Mouse (Mus musculus): Measurements from ENCODE around the gene Adgrg6. TPM values are rescaled to one million over a fixed set of nuclear protein-coding genes. Genes with fewer than 3 reads are reported as not detected.

Adgrg6 gene
- polyA plus RNA-seq, 1 experiment, result 1.9 TPM

- Histone ChIP-seq H3K4me3 (ENCODE audit: insufficient read depth, low read length) (no peak overlapping the region), H3K4me1 (ENCODE audit: control insufficient read depth, insufficient read depth, low read length) (no peaks in the 10 kb centered on the region)
- no peak for TF ChIP-seq POLR2A (IDR thresholded peaks at IDR 0.05; ENCODE audit: extremely low read depth, insufficient read depth, low read length)
- peak; percentile 5; the same call in 1 of the 2 replicates for TF ChIP-seq CTCF (IDR thresholded peaks at IDR 0.05; ENCODE audit: extremely low read depth, insufficient read depth, low read length)
Observed at GRCm38 (mm10) chr10:14450073-14450472, 95.4 kb downstream of the Adgrg6 start.

GRCm38 (mm10) chr10:14445590-14446291 lies 99.7 kb downstream of the Adgrg6 start:
- H3K4me1 ChIP-seq (ENCODE audit: control insufficient read depth, insufficient read depth, low read length), result no peaks in the 10 kb centered on the region
- TF ChIP-seq POLR2A (IDR thresholded peaks at IDR 0.05; ENCODE audit: extremely low read depth, insufficient read depth, low read length) (no peak), CTCF (IDR thresholded peaks at IDR 0.05; ENCODE audit: extremely low read depth, insufficient read depth, low read length) (no peak)
- H3K27ac ChIP-seq (ENCODE audit: insufficient read depth, low read length), result no peak overlapping the region
- no peak overlapping the region for H3K4me3 ChIP-seq (ENCODE audit: insufficient read depth, low read length)

More at GRCm38 (mm10) chr10:14450073-14450472, 95.4 kb downstream of the Adgrg6 start:
- H3K27ac ChIP-seq (ENCODE audit: insufficient read depth, low read length), result no peak overlapping the region

- TF ChIP-seq CTCF (IDR thresholded peaks at IDR 0.05; ENCODE audit: extremely low read depth, insufficient read depth, low read length) (no peak), POLR2A (IDR thresholded peaks at IDR 0.05; ENCODE audit: extremely low read depth, insufficient read depth, low read length) (no peak)
- no peak overlapping the region for H3K27ac ChIP-seq (ENCODE audit: insufficient read depth, low read length)
- no peak overlapping the region for H3K4me3 ChIP-seq (ENCODE audit: insufficient read depth, low read length)
- H3K4me1 ChIP-seq (ENCODE audit: control insufficient read depth, insufficient read depth, low read length), result no peaks in the 10 kb centered on the region
Observed at GRCm38 (mm10) chr10:14440860-14441579, 104.4 kb downstream of the Adgrg6 start.

- Histone ChIP-seq H3K27ac (ENCODE audit: insufficient read depth, low read length) (no peak overlapping the region), H3K4me3 (ENCODE audit: insufficient read depth, low read length) (no peak overlapping the region), H3K4me1 (ENCODE audit: control insufficient read depth, insufficient read depth, low read length) (no peaks in the 10 kb centered on the region)
- no peak for TF ChIP-seq CTCF (IDR thresholded peaks at IDR 0.05; ENCODE audit: extremely low read depth, insufficient read depth, low read length)
- TF ChIP-seq POLR2A (IDR thresholded peaks at IDR 0.05; ENCODE audit: extremely low read depth, insufficient read depth, low read length), result no peak
Observed at GRCm38 (mm10) chr10:14404070-14404469, 141.4 kb downstream of the Adgrg6 start.

- Histone ChIP-seq H3K4me1 (ENCODE audit: control insufficient read depth, insufficient read depth, low read length) (no peaks in the 10 kb centered on the region), H3K4me3 (ENCODE audit: insufficient read depth, low read length) (no peak overlapping the region), H3K27ac (ENCODE audit: insufficient read depth, low read length) (no peak overlapping the region)
- no peak for TF ChIP-seq POLR2A (IDR thresholded peaks at IDR 0.05; ENCODE audit: extremely low read depth, insufficient read depth, low read length)
- no peak for TF ChIP-seq CTCF (IDR thresholded peaks at IDR 0.05; ENCODE audit: extremely low read depth, insufficient read depth, low read length)
Observed at GRCm38 (mm10) chr10:14401744-14402143, 143.7 kb downstream of the Adgrg6 start.

GRCm38 (mm10) chr10:14391025-14391639 lies 154.3 kb downstream of the Adgrg6 start:
- no peak overlapping the region for H3K4me3 ChIP-seq (ENCODE audit: insufficient read depth, low read length)
- no peak for TF ChIP-seq POLR2A (IDR thresholded peaks at IDR 0.05; ENCODE audit: extremely low read depth, insufficient read depth, low read length)
- TF ChIP-seq CTCF (IDR thresholded peaks at IDR 0.05; ENCODE audit: extremely low read depth, insufficient read depth, low read length), result peak; percentile 87
- no peaks in the 10 kb centered on the region for H3K4me1 ChIP-seq (ENCODE audit: control insufficient read depth, insufficient read depth, low read length)
- H3K27ac ChIP-seq (ENCODE audit: insufficient read depth, low read length), result no peak overlapping the region

- H3K4me3 ChIP-seq (ENCODE audit: insufficient read depth, low read length), result no peak overlapping the region
- no peak overlapping the region for H3K27ac ChIP-seq (ENCODE audit: insufficient read depth, low read length)
- TF ChIP-seq POLR2A (IDR thresholded peaks at IDR 0.05; ENCODE audit: extremely low read depth, insufficient read depth, low read length), result no peak
- TF ChIP-seq CTCF (IDR thresholded peaks at IDR 0.05; ENCODE audit: extremely low read depth, insufficient read depth, low read length), result no peak
- no peaks in the 10 kb centered on the region; the same call in 1 of the 2 replicates for H3K4me1 ChIP-seq (ENCODE audit: control insufficient read depth, insufficient read depth, low read length)
Observed at GRCm38 (mm10) chr10:14385574-14385973, 159.9 kb downstream of the Adgrg6 start.

GRCm38 (mm10) chr10:14365065-14365589 lies 180.3 kb downstream of the Adgrg6 start:
- TF ChIP-seq POLR2A (IDR thresholded peaks at IDR 0.05; ENCODE audit: extremely low read depth, insufficient read depth, low read length) (no peak), CTCF (IDR thresholded peaks at IDR 0.05; ENCODE audit: extremely low read depth, insufficient read depth, low read length) (no peak)
- no peaks in the 10 kb centered on the region for H3K4me1 ChIP-seq (ENCODE audit: control insufficient read depth, insufficient read depth, low read length)
- H3K4me3 ChIP-seq (ENCODE audit: insufficient read depth, low read length), result no peak overlapping the region
- no peak overlapping the region for H3K27ac ChIP-seq (ENCODE audit: insufficient read depth, low read length)

GRCm38 (mm10) chr10:14363226-14363625 lies 182.2 kb downstream of the Adgrg6 start:
- no peak overlapping the region for H3K4me3 ChIP-seq (ENCODE audit: insufficient read depth, low read length)
- H3K4me1 ChIP-seq (ENCODE audit: control insufficient read depth, insufficient read depth, low read length), result no peaks in the 10 kb centered on the region
- TF ChIP-seq POLR2A (IDR thresholded peaks at IDR 0.05; ENCODE audit: extremely low read depth, insufficient read depth, low read length), result no peak
- TF ChIP-seq CTCF (IDR thresholded peaks at IDR 0.05; ENCODE audit: extremely low read depth, insufficient read depth, low read length), result no peak
- H3K27ac ChIP-seq (ENCODE audit: insufficient read depth, low read length), result no peak overlapping the region
